ENCODE assay signal across 8 mouse cellular contexts in the genomic region with DNA sequence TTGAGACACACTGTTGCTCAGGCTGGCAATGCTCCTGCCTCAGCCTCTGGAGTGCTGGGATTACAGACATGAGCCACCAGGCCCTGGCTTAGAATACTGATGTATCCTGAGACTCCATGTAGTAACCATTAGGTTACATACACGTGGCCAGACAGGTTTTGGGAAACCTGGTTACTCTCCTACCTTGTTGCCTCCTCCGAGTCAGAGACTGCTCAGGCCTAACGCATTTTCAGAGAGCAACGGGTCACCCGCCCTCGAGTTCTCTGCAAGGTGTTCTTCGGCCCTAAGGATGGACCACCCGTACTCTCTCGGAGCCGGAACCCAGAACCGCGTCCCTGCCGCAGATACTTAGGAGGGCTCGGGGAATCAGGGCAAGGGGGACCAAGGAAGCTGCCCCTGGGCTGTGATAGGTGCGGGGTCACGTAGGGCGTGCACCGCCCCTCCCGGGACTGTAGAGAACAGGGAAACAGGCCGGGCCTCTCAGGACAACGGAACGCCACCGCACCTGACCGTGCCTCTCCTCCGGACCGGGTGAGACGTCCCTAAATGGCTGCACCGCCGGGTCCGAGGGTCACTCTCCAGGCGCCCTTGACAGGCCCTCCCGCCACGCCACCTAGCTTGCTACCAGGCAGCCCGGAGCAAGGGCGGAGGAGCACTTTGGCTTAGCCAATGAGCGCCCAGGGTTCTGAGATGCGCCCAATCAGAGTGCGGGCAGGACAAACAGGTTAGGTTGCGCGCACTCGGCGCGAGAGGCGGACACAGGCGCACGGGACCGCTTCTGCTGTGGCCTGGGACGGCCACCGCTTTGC. TPM values are rescaled to one million over a fixed set of nuclear protein-coding genes. Genes with fewer than 3 reads are reported as not detected.
DNase-seq lines count a peak whose midpoint lies in the region; ATAC-seq and TF ChIP-seq lines count a peak whose summit lies in the region.

A gene (plus strand): TSS at position 728 of the 809 bp plus-strand sequence.

- TF ChIP-seq POLR2A in bone marrow macrophage, adult 2 months (IDR thresholded peaks at IDR 0.05; ENCODE audit: borderline replicate concordance, low read depth, low read length), result peak; percentile 50; the same call in 1 of the 2 replicates
- TF ChIP-seq POLR2A in embryonic fibroblast, embryonic 13.5 days (IDR thresholded peaks at IDR 0.05; ENCODE audit: low read depth, low read length), result peak; percentile 57

- no peak for TF ChIP-seq CTCF in bone marrow macrophage, adult 2 months (IDR thresholded peaks at IDR 0.05; ENCODE audit: low read depth, low read length)
- no peak for TF ChIP-seq CTCF in embryonic fibroblast, embryonic 13.5 days (IDR thresholded peaks at IDR 0.05; ENCODE audit: borderline replicate concordance, insufficient read depth, low read length)

- under 1% methylated on average over 45 of the region's 49 CpGs for WGBS in kidney, embryonic 14.5 days
- WGBS in limb, embryonic 15.5 days, result under 1% methylated on average over 49 of the region's 49 CpGs

- no peaks in the 10 kb centered on the region for H3K27me3 ChIP-seq in kidney, embryonic 14.5 days (ENCODE audit: control insufficient read depth, insufficient read depth, low read length)
- no peaks in the 10 kb centered on the region for H3K27me3 ChIP-seq in limb, embryonic 15.5 days

- DNase-seq in A20 (ENCODE audit: low read depth, low spot score), result peak; percentile 99
- peak; percentile 97 to 98 for DNase-seq in heart, adult 9 months (ENCODE audit: low spot score in 2 of 2)
- peak; percentile 85 to 91 for DNase-seq in monocyte, adult 2 months (ENCODE audit: low read depth in 1 of 2, low spot score in 2 of 2)
- DNase-seq in spleen, postnatal 36 days (ENCODE audit: low spot score in 2 of 2), result peak; percentile 97

- H3K4me1 ChIP-seq in bone marrow macrophage, adult 2 months (ENCODE audit: control insufficient read depth, insufficient read depth, low read length), result peaks cover 15% of the 10 kb centered on the region
- H3K4me1 ChIP-seq in embryonic fibroblast, embryonic 13.5 days (ENCODE audit: control insufficient read depth, insufficient read depth, low read length), result no peaks in the 10 kb centered on the region
- H3K4me1 ChIP-seq in kidney, embryonic 14.5 days (ENCODE audit: control insufficient read depth, insufficient read depth, low read length), result peaks cover 6% of the 10 kb centered on the region; the same call in 1 of the 2 replicates
- 0 out of 2 replicates have a peak, but pooled peaks cover 6% of the 10 kb centered on the region for H3K4me1 ChIP-seq in limb, embryonic 15.5 days

- H3K9me3 ChIP-seq in kidney, embryonic 14.5 days (ENCODE audit: control insufficient read depth, low read length), result no peaks in the 10 kb centered on the region
- no peaks in the 10 kb centered on the region for H3K9me3 ChIP-seq in limb, embryonic 15.5 days

- no peaks in the 10 kb centered on the region for H3K36me3 ChIP-seq in kidney, embryonic 14.5 days (ENCODE audit: control insufficient read depth, insufficient read depth, low read length)
- no peaks in the 10 kb centered on the region for H3K36me3 ChIP-seq in limb, embryonic 15.5 days

- H3K4me3 ChIP-seq in bone marrow macrophage, adult 2 months (ENCODE audit: insufficient read depth, low read length), result peak within 1 kb of the TSS; percentile 83
- H3K4me3 ChIP-seq in embryonic fibroblast, embryonic 13.5 days (ENCODE audit: insufficient read depth, low read length), result peak within 1 kb of the TSS; percentile 98
- H3K4me3 ChIP-seq in kidney, embryonic 14.5 days (ENCODE audit: low read length), result peak within 1 kb of the TSS; percentile 92
- H3K4me3 ChIP-seq in limb, embryonic 15.5 days, result peak within 1 kb of the TSS; percentile 98

- H3K4me2 ChIP-seq in kidney, embryonic 14.5 days (replicated peaks; ENCODE audit: low read depth, low read length), result peak within 1 kb of the TSS; percentile 81
- peak within 1 kb of the TSS; percentile 74 for H3K4me2 ChIP-seq in limb, embryonic 15.5 days

- H3K9ac ChIP-seq in kidney, embryonic 14.5 days (ENCODE audit: low read depth, low read length), result peak within 1 kb of the TSS; percentile 95
- H3K9ac ChIP-seq in limb, embryonic 15.5 days, result peak within 1 kb of the TSS; percentile 92

- peak within 1 kb of the TSS; percentile 77 for H3K27ac ChIP-seq in bone marrow macrophage, adult 2 months (ENCODE audit: insufficient read depth, low read depth, low read length)
- peak within 1 kb of the TSS; percentile 63 for H3K27ac ChIP-seq in embryonic fibroblast, embryonic 13.5 days (ENCODE audit: insufficient read depth, low read length)
- peak within 1 kb of the TSS; percentile 97 for H3K27ac ChIP-seq in kidney, embryonic 14.5 days (ENCODE audit: low read depth, low read length)
- H3K27ac ChIP-seq in limb, embryonic 15.5 days, result peak within 1 kb of the TSS; percentile 96

- ATAC-seq in kidney, embryonic 14.5 days (ENCODE audit: low FRiP score, low TSS enrichment), result peak; percentile 98
- peak; percentile 99 for ATAC-seq in limb, embryonic 15.5 days (ENCODE audit: insufficient number of reproducible peaks, low FRiP score, low TSS enrichment, low read depth)

RNA-seq across cellular contexts. Expression of the gene that starts here (rescaled TPM):
- polyA plus RNA-seq in bone marrow macrophage, adult 2 months (2012; ENCODE audit: insufficient read depth, insufficient read length, missing spikeins), result 35.5 and 36.7 TPM in 2 replicates
- 36.3 and 44.7 TPM in 2 replicates for polyA plus RNA-seq in embryonic fibroblast, embryonic 13.5 days (2011; ENCODE audit: insufficient read length, low read depth, missing spikeins)
- 53.0 and 102 TPM in 2 replicates for polyA plus RNA-seq in kidney, embryonic 14.5 days (2014; fragmentation: Nextera tagmentation; extraction: Ambion mirVana)
- polyA plus RNA-seq in limb, embryonic 15.5 days (2015; fragmentation: Nextera tagmentation; extraction: Ambion mirVana), result 58.2 and 63.2 TPM in 2 replicates

Comparison
In these comparisons a context has a peak if more than half of its experiments do, and no peak if none do; other contexts are left out.
1. Peak in every context shown above with its lines: DNase-seq, ATAC-seq, H3K4me3 ChIP-seq and H3K27ac ChIP-seq.